Mouse (Mus musculus) embryonic facial prominence, embryonic 13.5 days (tissue): ENCODE data around the gene Olfr549. TPM values are rescaled to one million over a fixed set of nuclear protein-coding genes. Genes with fewer than 3 reads are reported as not detected.

ENCODE experiments used
- ATAC-seq: fragments of 200-750 bp; cut with Nextera tagmentation; 2 replicates; pipeline ENCODE4 v1.8.0; 2017; ENCODE audit warnings: low read depth; ENCODE audit not compliant: insufficient number of reproducible peaks, insufficient read depth, low FRiP score, low TSS enrichment
- H3K27ac ChIP-seq: fragments of 300-500 bp; sonication (generic); 2 replicates; pipeline ENCODE4 v1.5.1; 2015; ENCODE audit warnings: moderate library complexity, mild to moderate bottlenecking, inconsistent platforms
- H3K27me3 ChIP-seq: fragments of 300-500 bp; sonication (generic); 2 replicates; pipeline ENCODE4 v1.6.1; 2015; ENCODE audit warnings: mild to moderate bottlenecking, inconsistent platforms
- H3K36me3 ChIP-seq: fragments of 300-500 bp; sonication (generic); 2 replicates; pipeline ENCODE4 v1.6.1; 2015; ENCODE audit warnings: mild to moderate bottlenecking, inconsistent platforms
- H3K4me1 ChIP-seq: fragments of 300-500 bp; sonication (generic); 2 replicates; pipeline ENCODE4 v1.6.1; 2015; ENCODE audit warnings: inconsistent platforms
- H3K4me2 ChIP-seq: fragments of 300-500 bp; sonication (generic); 2 replicates; pipeline ENCODE4 v1.6.1; 2015; ENCODE audit warnings: moderate library complexity, mild to moderate bottlenecking, inconsistent platforms
- H3K4me3 ChIP-seq: fragments of 300-500 bp; sonication (generic); 2 replicates; pipeline ENCODE4 v1.5.1; 2015; ENCODE audit warnings: mild to moderate bottlenecking, inconsistent platforms
- H3K9ac ChIP-seq: fragments of 300-500 bp; sonication (generic); 2 replicates; pipeline ENCODE4 v1.6.1; 2015; ENCODE audit warnings: mild to moderate bottlenecking, inconsistent platforms
- H3K9me3 ChIP-seq: fragments of 300-500 bp; sonication (generic); 2 replicates; pipeline ENCODE4 v1.6.1; 2016; ENCODE audit warnings: inconsistent platforms
- WGBS: fragments of 180-500 bp; shearing (Covaris S2); methylation state at CpG from one replicate; pipeline ENCODE4 v1.1.7; 2015; ENCODE audit warnings: mixed read lengths; 5-methylcytosine and 5-hydroxymethylcytosine counted together
- polyA plus RNA-seq: library from polyadenylated mRNA; unstranded; fragments of >200 nt; fragmentation: Nextera tagmentation; extraction: Ambion mirVana; gene quantifications from 2 replicates; pipeline ENCODE4 v1.2.1, GENCODE M21; 2015

Gene Olfr549
- polyA plus RNA-seq, 1 experiment from 2014 or later, result not detected

- Histone ChIP-seq H3K27ac (no peak within 1 kb of the TSS), H3K9ac (no peak within 1 kb of the TSS), H3K9me3 (no peaks in the 10 kb centered on the region), H3K4me1 (no peaks in the 10 kb centered on the region), H3K4me3 (no peak within 1 kb of the TSS), H3K27me3 (no peaks in the 10 kb centered on the region), H3K36me3 (no peaks in the 10 kb centered on the region), H3K4me2 (no peak within 1 kb of the TSS)
- ATAC-seq, result no peak
- 75% methylated on average over 1 of the region's 1 CpGs for WGBS
Observed at GRCm38 (mm10) chr7:102534449-102534848, 15.2 kb upstream of the Olfr549 start, which contains the start of gene Olfr547. TSS of gene Olfr547 (plus strand) at chr7:102534749.

GRCm38 (mm10) chr7:102540596-102540995 is 9.1 kb upstream of the Olfr549 start, which contains the start of gene Olfr548-ps1:
TSS of gene Olfr548-ps1 (plus strand) at chr7:102540896.
- Histone ChIP-seq H3K4me2 (no peak within 1 kb of the TSS), H3K9ac (no peak within 1 kb of the TSS), H3K27me3 (no peaks in the 10 kb centered on the region), H3K4me1 (no peaks in the 10 kb centered on the region), H3K36me3 (no peaks in the 10 kb centered on the region), H3K9me3 (no peaks in the 10 kb centered on the region), H3K27ac (no peak within 1 kb of the TSS), H3K4me3 (no peak within 1 kb of the TSS)
- WGBS, result 86% methylated on average over 2 of the region's 2 CpGs
- ATAC-seq, result no peak

DNA sequence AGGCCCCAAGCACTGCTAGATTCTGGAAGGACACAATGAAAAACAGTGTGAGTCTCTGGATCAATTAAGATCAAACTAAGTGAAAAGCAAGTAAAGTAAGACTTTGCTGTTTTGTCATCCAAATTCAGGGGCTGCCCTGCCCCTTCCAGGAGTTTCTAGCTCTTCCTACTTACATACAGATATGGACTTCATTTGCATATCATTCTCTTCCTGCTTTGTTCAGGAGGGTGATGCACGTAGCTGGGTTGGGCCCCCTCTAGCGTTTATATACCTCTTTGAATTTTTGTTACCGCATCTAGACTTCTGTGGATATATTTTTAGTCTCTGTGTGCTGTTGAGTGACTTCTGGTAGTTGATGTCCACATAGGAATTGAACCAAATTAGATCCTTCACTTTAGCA is 8.4 kb upstream of the Olfr549 start:
- ATAC-seq, result no peak
- WGBS, result 62% methylated on average over 3 of the region's 3 CpGs
- Histone ChIP-seq H3K9me3 (no peaks in the 10 kb centered on the region), H3K4me3 (no peak overlapping the region), H3K9ac (no peak overlapping the region), H3K27ac (no peak overlapping the region), H3K4me1 (no peaks in the 10 kb centered on the region), H3K36me3 (no peaks in the 10 kb centered on the region), H3K4me2 (no peak overlapping the region), H3K27me3 (no peaks in the 10 kb centered on the region)

DNA sequence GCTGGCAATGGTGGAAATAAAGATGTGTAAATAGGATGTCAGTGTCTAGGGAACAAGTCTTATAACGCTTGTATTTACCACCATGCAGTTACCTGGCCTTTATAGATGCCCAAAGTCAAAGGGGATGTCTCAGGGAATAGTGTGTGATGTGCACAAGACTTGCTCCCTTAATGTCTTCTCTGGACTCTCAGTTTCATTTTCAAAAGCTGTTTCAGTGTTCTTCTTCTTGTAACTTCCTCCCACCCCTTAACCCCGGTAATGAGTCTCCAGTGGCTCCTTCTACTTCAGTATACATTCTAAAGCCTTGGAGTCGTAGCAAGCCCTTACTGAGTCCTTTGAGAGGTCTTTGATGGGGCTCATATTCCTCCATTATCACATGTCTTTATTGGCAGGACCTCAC is 3.6 kb downstream of the Olfr549 start:
- H3K27ac ChIP-seq, result no peak overlapping the region
- no peak for ATAC-seq
- no peaks in the 10 kb centered on the region for H3K9me3 ChIP-seq
- H3K9ac ChIP-seq, result no peak overlapping the region
- no peaks in the 10 kb centered on the region for H3K27me3 ChIP-seq
- H3K4me3 ChIP-seq, result no peak overlapping the region
- H3K4me2 ChIP-seq, result no peak overlapping the region
- H3K4me1 ChIP-seq, result no peaks in the 10 kb centered on the region
- no peaks in the 10 kb centered on the region for H3K36me3 ChIP-seq
- WGBS, result 75% methylated on average over 3 of the region's 3 CpGs

DNA sequence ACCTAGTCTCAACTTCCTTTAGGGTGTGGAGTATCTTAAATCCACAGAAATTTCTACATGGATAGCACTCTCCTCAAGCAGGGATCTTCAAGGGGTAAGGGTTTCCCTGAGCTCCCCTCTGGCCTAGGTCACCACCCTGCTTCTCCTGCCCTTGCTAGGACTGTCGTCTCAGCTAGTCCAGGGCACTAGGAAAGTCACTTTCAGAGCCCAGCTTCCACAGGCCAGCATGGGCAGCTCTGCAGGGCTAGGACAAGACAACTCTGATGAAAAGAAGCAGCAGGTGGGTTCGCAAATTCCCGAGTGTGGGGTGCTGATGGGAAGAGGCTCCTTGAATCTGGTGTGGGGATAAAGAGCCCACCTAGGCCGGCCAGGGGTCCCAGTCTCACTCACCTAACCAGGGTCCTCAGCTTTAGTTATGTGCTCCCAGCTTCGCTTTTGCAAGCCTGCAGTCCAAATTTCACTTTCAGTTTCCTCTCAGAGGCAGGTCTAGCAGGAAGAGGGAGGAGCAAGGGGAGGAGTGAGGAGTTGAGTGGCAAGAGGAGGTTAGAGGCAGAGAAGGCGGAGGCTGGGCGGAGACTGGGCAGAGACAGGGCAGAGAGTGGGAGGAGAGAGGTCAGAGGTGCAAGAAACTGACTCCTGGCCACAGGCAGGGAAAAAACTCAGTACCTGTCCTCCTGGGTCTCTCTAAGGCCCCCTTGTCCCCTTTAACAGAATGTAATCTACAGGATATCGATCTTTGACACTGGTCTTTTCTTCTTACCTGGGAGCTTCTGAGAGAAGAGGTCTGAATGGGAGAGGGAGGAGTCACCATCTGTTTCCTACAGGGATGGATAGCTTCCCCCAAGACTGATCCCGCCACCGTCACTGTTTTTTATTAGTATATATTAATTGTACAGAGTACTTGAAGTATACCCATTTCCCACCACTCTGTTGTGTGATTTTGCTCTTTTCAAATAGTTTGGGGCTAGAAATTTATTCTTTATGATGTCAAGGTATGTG is 15.6 kb downstream of the Olfr549 start, which contains the start of gene Trim21:
Gene Trim21, minus strand, starts transcription at position 488 of the 999 bp plus-strand sequence.
- 18% methylated on average over 10 of the region's 10 CpGs for WGBS
- H3K27ac ChIP-seq, result no peak within 1 kb of the TSS
- peak within 1 kb of the TSS; percentile 51 for H3K4me3 ChIP-seq
- peak; percentile 86; the same call in 1 of the 2 replicates for ATAC-seq
- no peaks in the 10 kb centered on the region for H3K36me3 ChIP-seq
- H3K27me3 ChIP-seq, result no peaks in the 10 kb centered on the region
- peak within 1 kb of the TSS; percentile 71 for H3K9ac ChIP-seq
- peaks cover 8% of the 10 kb centered on the region for H3K4me1 ChIP-seq
- peak within 1 kb of the TSS; percentile 71 for H3K4me2 ChIP-seq
- H3K9me3 ChIP-seq, result no peaks in the 10 kb centered on the region

GRCm38 (mm10) chr7:102566219-102566618 is 16.5 kb downstream of the Olfr549 start:
- Histone ChIP-seq H3K27ac (no peak overlapping the region), H3K9ac (no peak overlapping the region), H3K27me3 (no peaks in the 10 kb centered on the region), H3K9me3 (no peaks in the 10 kb centered on the region), H3K36me3 (no peaks in the 10 kb centered on the region), H3K4me2 (no peak overlapping the region), H3K4me3 (no peak overlapping the region), H3K4me1 (peaks cover 8% of the 10 kb centered on the region)
- whole genome bisulfite sequencing, result 90% methylated on average over 4 of the region's 4 CpGs
- ATAC-seq, result no peak

GRCm38 (mm10) chr7:102571142-102571541 is 21.5 kb downstream of the Olfr549 start, which contains the start of gene Olfr550:
TSS of gene Olfr550 (plus strand) at chr7:102571442.
- H3K4me3 ChIP-seq, result no peak within 1 kb of the TSS
- H3K27ac ChIP-seq, result no peak within 1 kb of the TSS
- 93% methylated on average over 8 of the region's 8 CpGs for WGBS
- no peaks in the 10 kb centered on the region for H3K9me3 ChIP-seq
- no peak for ATAC-seq
- H3K27me3 ChIP-seq, result no peaks in the 10 kb centered on the region
- H3K36me3 ChIP-seq, result no peaks in the 10 kb centered on the region
- H3K4me2 ChIP-seq, result no peak within 1 kb of the TSS
- H3K4me1 ChIP-seq, result no peaks in the 10 kb centered on the region
- no peak within 1 kb of the TSS for H3K9ac ChIP-seq

DNA sequence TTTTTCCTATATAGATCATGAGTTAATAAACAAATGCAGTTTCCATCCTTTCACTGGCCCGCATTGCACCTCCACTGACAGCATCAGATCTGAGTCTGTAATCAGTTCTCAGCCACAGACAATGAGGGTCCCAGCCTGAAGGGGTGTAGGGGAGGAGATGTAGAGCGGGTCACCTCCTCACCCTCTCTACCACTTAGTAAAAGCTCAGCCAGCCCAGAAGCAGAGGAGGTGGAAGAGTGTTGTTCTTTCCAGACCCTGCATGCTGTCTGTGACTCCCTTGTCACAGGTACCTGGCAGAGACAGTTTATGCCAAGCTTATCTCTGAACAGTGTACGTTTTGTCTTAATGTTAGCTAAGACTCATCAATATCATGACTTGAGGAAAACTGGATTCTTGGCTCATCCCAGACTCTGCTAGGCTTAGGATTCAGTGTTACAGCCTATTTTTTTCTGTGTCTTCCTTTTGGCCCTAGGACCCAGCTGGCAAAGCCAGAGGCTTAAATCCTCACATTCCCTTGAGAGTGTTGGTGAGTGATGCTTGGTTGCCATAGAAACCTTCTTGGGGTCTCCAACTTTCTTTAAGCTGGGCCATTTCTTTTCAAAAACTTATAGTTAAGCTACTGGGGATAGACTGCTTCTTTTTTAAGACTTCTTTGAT is 23.6 kb downstream of the Olfr549 start:
- ATAC-seq, result no peak
- Histone ChIP-seq H3K9me3 (no peaks in the 10 kb centered on the region), H3K27ac (no peak overlapping the region), H3K4me3 (no peak overlapping the region), H3K4me1 (no peaks in the 10 kb centered on the region), H3K27me3 (no peaks in the 10 kb centered on the region), H3K9ac (no peak overlapping the region), H3K36me3 (no peaks in the 10 kb centered on the region), H3K4me2 (no peak overlapping the region)
- WGBS, result 77% methylated on average over 3 of the region's 3 CpGs

DNA sequence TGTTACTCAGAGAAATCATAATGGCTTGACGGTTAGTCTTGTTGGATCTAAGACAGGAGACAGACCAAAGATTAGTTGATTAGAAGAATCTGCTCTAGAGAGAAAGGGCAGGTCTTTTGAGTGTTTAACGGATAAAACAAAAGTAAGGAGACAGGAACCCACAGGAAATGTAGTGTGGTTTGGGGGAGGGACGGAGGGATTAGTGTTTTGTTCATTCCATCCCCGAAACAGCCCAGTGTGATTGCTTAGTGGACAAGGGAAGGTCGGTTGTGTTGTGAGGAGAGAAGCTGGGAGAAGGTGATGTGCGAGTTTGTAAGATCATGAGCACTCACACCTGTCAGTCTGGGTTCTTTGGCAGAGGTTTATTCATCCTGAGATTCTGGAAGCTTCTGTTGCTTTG is 26.3 kb downstream of the Olfr549 start:
- no peak overlapping the region for H3K4me3 ChIP-seq
- WGBS, result 64% methylated on average over 6 of the region's 6 CpGs
- no peaks in the 10 kb centered on the region for H3K27me3 ChIP-seq
- no peak overlapping the region for H3K27ac ChIP-seq
- no peaks in the 10 kb centered on the region for H3K36me3 ChIP-seq
- H3K4me2 ChIP-seq, result no peak overlapping the region
- no peaks in the 10 kb centered on the region for H3K4me1 ChIP-seq
- no peak for ATAC-seq
- H3K9me3 ChIP-seq, result no peaks in the 10 kb centered on the region
- no peak overlapping the region for H3K9ac ChIP-seq

GRCm38 (mm10) chr7:102591786-102592185 is 42.1 kb downstream of the Olfr549 start, which contains the start of gene Olfr551:
TSS of gene Olfr551 (minus strand) at chr7:102591886.
- no peak within 1 kb of the TSS for H3K27ac ChIP-seq
- H3K9ac ChIP-seq, result no peak within 1 kb of the TSS
- no peak within 1 kb of the TSS for H3K4me3 ChIP-seq
- no peaks in the 10 kb centered on the region for H3K27me3 ChIP-seq
- H3K4me1 ChIP-seq, result no peaks in the 10 kb centered on the region
- 83% methylated on average over 3 of the region's 3 CpGs for WGBS
- ATAC-seq, result no peak
- H3K36me3 ChIP-seq, result no peaks in the 10 kb centered on the region
- H3K4me2 ChIP-seq, result no peak within 1 kb of the TSS
- H3K9me3 ChIP-seq, result no peaks in the 10 kb centered on the region

GRCm38 (mm10) chr7:102597378-102598031 is 47.8 kb downstream of the Olfr549 start, which contains the start of gene Olfr552:
TSS of gene Olfr552 (plus strand) at chr7:102597770.
- Histone ChIP-seq H3K27ac (no peak within 1 kb of the TSS), H3K4me3 (no peak within 1 kb of the TSS), H3K36me3 (no peaks in the 10 kb centered on the region), H3K9me3 (no peaks in the 10 kb centered on the region), H3K9ac (no peak within 1 kb of the TSS), H3K4me2 (no peak within 1 kb of the TSS), H3K4me1 (no peaks in the 10 kb centered on the region), H3K27me3 (no peaks in the 10 kb centered on the region)
- ATAC-seq, result no peak
- WGBS, result 40% methylated on average over 1 of the region's 1 CpGs
